In genomic region chr14:118236886-118237289, GRCm38 (mm10) we compare ENCODE assay signal across 8 mouse cellular contexts. TPM values are rescaled to one million over a fixed set of nuclear protein-coding genes. Genes with fewer than 3 reads are reported as not detected.
DNase-seq lines count a peak whose midpoint lies in the region; ATAC-seq and TF ChIP-seq lines count a peak whose summit lies in the region.

TSS of gene Sox21 (minus strand) at chr14:118237030.

- ATAC-seq in common myeloid progenitor, adult 5-6 weeks (replicated peaks; ENCODE audit: low read depth, poor library complexity, severe bottlenecking): peak; percentile 34
- ATAC-seq in heart, embryonic 14.5 days (ENCODE audit: insufficient number of reproducible peaks, insufficient read depth, low FRiP score, low read depth): no peak

- peaks cover 5 to 27% of the 10 kb centered on the region in 2 experiments; a peak in 3 of 4 replicates for H3K4me1 ChIP-seq in heart, embryonic 14.5 days (ENCODE audit: control insufficient read depth in 2 of 2, insufficient read depth in 2 of 2, low read length in 2 of 2)
- H3K4me1 ChIP-seq in lung, adult 2 months (ENCODE audit: control insufficient read depth, insufficient read depth, low read length): peaks cover 6% of the 10 kb centered on the region; the same call in 1 of the 2 replicates
- H3K4me1 ChIP-seq in olfactory bulb, adult 2 months (ENCODE audit: control insufficient read depth, insufficient read depth, low read length): peaks cover 28% of the 10 kb centered on the region

- peaks cover 77% of the 10 kb centered on the region for H3K27me3 ChIP-seq in heart, embryonic 14.5 days (ENCODE audit: control insufficient read depth, insufficient read depth, low read length)

- peak; percentile 43 for DNase-seq in ovary, postnatal 36 days (ENCODE audit: low spot score)
- DNase-seq in ovary, postnatal 10 days (ENCODE audit: low spot score): no peak
- DNase-seq in kidney, postnatal 36 days: peak; percentile 50 to 60
- DNase-seq in lung, adult 2 months: no peak
- DNase-seq in natural killer cell, adult 2 months (ENCODE audit: low spot score in 2 of 2): no peak

- H3K4me3 ChIP-seq in heart, embryonic 14.5 days (ENCODE audit: control insufficient read depth in 1 of 2, insufficient read depth in 1 of 2, low read depth in 1 of 2, low read length in 2 of 2): peak within 1 kb of the TSS; percentile 49 to 58
- peak within 1 kb of the TSS; percentile 42 for H3K4me3 ChIP-seq in lung, adult 2 months (replicated peaks; ENCODE audit: extremely low read depth, low read depth, low read length)
- H3K4me3 ChIP-seq in olfactory bulb, adult 2 months (ENCODE audit: insufficient read depth, low read depth, low read length): peak within 1 kb of the TSS; percentile 39

- WGBS in heart, embryonic 14.5 days: under 1% methylated on average over 34 of the region's 34 CpGs
- under 1% methylated on average over 34 of the region's 34 CpGs for WGBS in lung, adult 2 months
- 2% methylated on average over 34 of the region's 34 CpGs for WGBS in olfactory bulb, adult 2 months

- H3K9me3 ChIP-seq in heart, embryonic 14.5 days (ENCODE audit: control insufficient read depth, low read length): no peaks in the 10 kb centered on the region

- TF ChIP-seq POLR2A in lung, adult 2 months (IDR thresholded peaks at IDR 0.05; ENCODE audit: borderline replicate concordance, extremely low read depth, low read depth, low read length): no peak
- no peak for TF ChIP-seq POLR2A in olfactory bulb, adult 2 months (IDR thresholded peaks at IDR 0.05; ENCODE audit: insufficient read depth, low read depth, low read length)

- no peaks in the 10 kb centered on the region for H3K36me3 ChIP-seq in heart, embryonic 14.5 days (ENCODE audit: control insufficient read depth, insufficient read depth, low read length)

- peak within 1 kb of the TSS; percentile 98 for H3K4me2 ChIP-seq in heart, embryonic 14.5 days (ENCODE audit: low read length)

- H3K9ac ChIP-seq in heart, embryonic 14.5 days (ENCODE audit: low read length): peak within 1 kb of the TSS; percentile 59

- TF ChIP-seq CTCF in lung, adult 2 months (IDR thresholded peaks at IDR 0.05; ENCODE audit: insufficient read depth, low read length): no peak
- no peak for TF ChIP-seq CTCF in olfactory bulb, adult 2 months (IDR thresholded peaks at IDR 0.05; ENCODE audit: insufficient read depth, low read depth, low read length)

- H3K27ac ChIP-seq in heart, embryonic 14.5 days (replicated peaks in 1 of 2; ENCODE audit: control insufficient read depth in 1 of 2, insufficient read depth in 1 of 2, low read depth in 2 of 2, low read length in 2 of 2): no peak within 1 kb of the TSS
- H3K27ac ChIP-seq in olfactory bulb, adult 2 months (ENCODE audit: insufficient read depth, low read depth, low read length): no peak within 1 kb of the TSS

RNA-seq across cellular contexts. Expression of gene Sox21, which starts in this region (rescaled TPM):
- not detected in 2 replicates for total RNA-seq in common myeloid progenitor, adult 5-6 weeks (2017)
- polyA plus RNA-seq in heart, embryonic 14.5 days (2014; fragmentation: Nextera tagmentation; extraction: Ambion mirVana): 0.14 TPM in 1 of 2 replicates, not detected in the other
- 0.87 and 1.5 TPM in 2 replicates for polyA plus RNA-seq in lung, adult 2 months (2012; rRNA removed)
- polyA plus RNA-seq in olfactory bulb, adult 2 months (2012; ENCODE audit: insufficient read depth, insufficient read length, low replicate concordance, missing spikeins): not detected in 2 replicates

Comparison
In these comparisons a context has a peak if more than half of its experiments do, and no peak if none do; other contexts are left out.
1. DNase-seq: peak in ovary, postnatal 36 days (single experiment) and kidney, postnatal 36 days (2 of 2); none in ovary, postnatal 10 days (single experiment), lung, adult 2 months (single experiment) and natural killer cell, adult 2 months (0 of 2).
2. Peak in ATAC-seq in common myeloid progenitor, adult 5-6 weeks; RNA of the gene not detected or under 1 TPM.
3. Peak in every context shown above with its lines, with median percentiles within 50 percentile points of each other: H3K4me3 ChIP-seq.